Mouse (Mus musculus) erythroblast, adult 5-6 weeks (primary cell): ENCODE data around the gene Maml2. TPM values are rescaled to one million over a fixed set of nuclear protein-coding genes. Genes with fewer than 3 reads are reported as not detected.

Source experiments
- ATAC-seq: replicated peaks from 2 replicates; pipeline ENCODE4 v1.8.0; 2016; ENCODE audit warnings: moderate number of reproducible peaks, mild to moderate bottlenecking, moderate TSS enrichment, inconsistent platforms; ENCODE audit not compliant: poor library complexity, low FRiP score, severe bottlenecking
- total RNA-seq, 2 experiments: library from RNA; stranded (forward) in 1 of 2; stranded (reverse) in 1 of 2; fragments of 150-400 nt in 1 of 2; fragments of 200-764, 138-1000 nt in 1 of 2; gene quantifications; 2 replicates each; pipeline versions ENCODE4 v1.2.3 to v1.2.4; 2015 to 2017; ENCODE audit warnings: low replicate concordance in 2 of 2

The Maml2 gene
- total RNA-seq, 2 experiments from 2014 or later = under 0.01 TPM; not detected in 1

DNA sequence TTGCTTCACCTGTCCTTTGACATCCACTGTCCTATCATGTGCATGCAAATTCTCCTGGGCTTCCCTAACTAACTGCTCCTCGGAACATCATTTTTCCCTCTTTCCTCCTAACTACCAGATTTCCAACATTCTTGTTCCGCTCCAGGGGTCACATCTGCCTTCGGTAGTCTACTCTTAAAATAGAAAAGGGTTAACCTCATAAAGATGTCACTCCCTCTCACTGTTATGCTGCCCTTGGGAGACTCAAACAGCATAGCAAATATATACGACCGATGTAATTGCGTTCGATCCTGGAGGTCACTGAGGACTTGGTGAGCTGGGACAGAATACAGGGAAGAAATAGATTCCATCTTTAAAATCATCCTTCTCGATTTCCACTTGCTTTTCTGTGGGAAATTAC lies 11.0 kb downstream of the Maml2 start:
- ATAC-seq = no peak

DNA sequence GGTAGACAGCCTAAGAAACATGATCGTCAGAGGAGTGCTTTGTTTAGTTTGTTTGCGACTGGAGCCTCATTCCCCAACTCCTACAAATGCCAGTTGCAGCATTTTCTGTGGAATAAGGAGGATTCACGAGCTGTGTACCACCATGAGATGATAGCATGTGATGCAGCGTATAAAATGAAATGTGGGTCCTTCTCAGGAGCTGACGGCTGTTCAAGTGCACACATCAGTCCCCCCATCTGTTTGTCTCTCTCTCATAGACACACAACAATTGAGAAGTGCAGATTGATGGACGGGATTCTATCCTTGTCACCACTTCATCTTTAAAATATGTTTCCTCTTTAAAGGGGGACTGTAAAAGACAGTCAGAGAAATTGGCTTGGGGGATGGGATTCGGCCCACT lies 12.1 kb downstream of the Maml2 start:
- ATAC-seq = no peak

DNA sequence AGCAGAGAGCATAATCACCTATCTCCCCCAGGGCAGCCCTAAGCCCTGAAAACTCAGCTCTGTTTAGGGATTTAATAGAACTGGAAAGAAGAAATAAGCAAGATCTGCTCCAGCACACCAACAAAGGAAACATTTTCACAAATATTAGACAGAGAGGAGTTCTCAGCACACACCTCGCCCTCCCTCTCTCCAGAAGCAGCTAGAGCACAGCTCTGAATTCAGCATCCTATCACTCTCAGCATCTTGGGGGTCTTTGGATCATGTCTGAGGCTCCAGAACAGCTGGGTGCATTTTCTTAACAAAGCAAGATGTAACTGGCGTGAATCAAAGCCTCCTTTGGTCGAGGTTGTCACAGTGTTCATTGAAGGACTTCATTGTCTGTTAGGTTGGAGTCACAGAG lies 12.5 kb downstream of the Maml2 start:
- ATAC-seq = no peak

DNA sequence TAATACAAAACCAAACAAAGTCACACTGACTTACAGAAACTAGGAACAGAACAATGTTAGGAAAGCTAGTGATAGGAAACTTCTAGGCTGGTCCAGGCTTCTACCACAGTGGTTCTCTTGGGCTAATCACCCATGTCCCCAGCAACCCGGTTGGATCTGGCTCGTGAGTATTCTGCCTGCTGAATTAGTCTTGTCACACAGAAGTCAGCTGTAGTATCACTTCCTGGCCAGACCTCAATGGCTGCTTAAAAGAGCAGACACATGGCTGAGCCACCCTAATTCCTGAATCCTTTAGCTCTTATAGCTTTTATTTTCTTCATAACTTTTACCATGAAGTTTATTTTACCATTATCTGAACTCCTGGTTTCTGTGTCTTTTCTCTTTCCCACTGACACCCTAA lies 13.3 kb downstream of the Maml2 start:
- no peak for ATAC-seq

DNA sequence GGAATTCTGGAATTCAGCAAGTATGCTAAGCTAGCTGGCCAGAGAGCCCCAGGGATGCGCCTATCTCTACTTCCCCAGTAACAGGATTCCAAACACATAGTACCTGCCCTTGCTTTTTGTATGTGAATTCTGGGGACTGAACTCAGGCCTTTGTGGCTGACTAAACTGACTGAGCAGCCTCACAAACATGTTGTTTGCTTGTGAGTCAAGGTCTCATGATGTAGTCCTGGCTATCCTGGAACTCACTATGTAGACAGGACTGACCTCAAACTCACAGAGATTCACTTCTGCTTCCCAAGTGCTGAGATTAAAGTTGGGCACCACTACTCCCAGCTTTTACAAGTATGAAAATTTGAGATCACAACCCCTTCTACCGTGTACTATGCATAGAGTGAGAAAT lies 16.2 kb downstream of the Maml2 start:
- ATAC-seq = no peak

DNA sequence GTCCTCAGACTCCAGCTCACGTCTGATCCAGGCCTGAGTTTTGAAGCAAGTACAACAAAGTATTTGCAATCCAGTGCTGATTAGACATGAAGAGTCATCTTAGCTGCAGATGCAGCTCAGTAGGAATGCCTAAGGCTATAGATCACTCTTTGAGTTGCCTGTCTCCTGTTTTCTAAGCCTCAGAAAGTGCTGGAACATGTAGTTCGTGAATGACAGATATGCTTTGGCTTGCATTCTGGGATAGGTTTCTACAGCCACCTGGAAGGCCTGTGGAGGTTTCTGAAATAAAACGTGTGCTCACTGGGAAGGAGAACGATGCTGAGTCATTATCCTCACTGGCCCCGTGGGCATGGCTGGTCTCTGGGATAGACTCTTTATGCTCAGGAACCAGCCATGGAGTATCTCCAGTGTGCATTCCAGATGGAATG lies 16.8 kb downstream of the Maml2 start:
- ATAC-seq = no peak

DNA sequence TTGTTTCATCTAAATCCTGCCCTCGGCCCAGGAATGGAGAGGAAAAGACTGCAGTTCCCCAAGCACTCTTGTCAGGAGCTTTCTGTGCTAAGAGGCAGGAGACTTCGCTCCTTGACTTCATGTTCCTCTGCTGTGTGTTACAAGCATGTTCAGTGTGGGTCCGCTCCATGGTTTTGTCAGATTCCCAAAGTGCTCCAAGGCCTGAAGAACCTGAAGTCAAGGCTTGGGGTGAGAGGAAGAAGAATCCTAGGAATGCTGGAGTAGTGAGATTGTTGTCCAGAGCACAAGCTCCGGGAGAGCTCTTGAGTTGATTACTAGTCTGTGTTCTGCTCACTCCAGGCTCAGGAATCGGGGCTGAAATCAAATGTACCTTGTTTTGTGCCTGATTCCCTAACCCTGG lies 17.6 kb downstream of the Maml2 start:
- ATAC-seq = no peak

DNA sequence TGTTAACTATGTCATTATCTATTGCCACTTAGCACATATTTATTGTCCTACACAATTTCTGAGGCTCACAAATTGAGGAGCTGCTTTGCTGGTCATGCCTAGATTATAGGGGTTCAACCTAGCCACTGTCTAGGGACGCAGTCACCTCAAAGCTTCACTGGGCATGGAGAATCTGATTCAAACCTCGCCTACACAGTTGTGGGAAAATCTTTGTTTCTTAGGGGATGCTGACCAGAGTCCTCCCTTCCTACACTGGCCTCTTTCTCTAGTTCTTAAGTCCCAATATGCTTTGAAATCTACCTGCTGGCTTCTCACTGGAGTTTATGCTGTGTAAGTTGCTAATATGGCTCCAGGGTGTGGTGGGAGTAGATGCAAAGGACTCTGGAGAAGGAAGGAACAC lies 21.8 kb downstream of the Maml2 start:
- no peak for ATAC-seq

DNA sequence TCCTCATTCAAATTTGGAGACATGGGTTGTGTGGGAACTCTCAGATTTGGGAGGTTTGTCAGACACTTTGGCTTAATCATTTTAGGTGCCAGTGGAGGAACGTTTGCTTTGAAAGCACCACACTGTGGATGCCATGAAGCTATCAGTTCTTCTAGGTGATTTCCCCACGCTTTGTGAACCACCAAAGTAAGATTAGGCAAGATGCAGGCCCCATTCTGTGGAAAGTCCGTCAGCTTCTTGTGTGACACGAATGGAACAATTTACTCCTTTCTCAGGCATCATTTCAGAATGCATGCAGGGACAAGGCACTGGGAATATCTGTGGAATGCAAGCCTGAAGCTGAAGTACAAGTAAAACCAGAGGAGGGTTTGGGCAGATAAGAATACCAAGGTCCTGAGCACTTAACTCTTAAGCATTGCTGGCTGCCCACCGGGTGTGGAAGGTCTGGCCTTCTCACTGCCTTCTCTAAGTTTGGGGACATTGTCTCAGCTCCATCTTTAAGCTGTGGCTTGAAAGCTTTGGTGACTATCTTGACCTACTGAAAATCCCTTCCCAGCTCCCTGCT lies 23.1 kb downstream of the Maml2 start:
- no peak for ATAC-seq

DNA sequence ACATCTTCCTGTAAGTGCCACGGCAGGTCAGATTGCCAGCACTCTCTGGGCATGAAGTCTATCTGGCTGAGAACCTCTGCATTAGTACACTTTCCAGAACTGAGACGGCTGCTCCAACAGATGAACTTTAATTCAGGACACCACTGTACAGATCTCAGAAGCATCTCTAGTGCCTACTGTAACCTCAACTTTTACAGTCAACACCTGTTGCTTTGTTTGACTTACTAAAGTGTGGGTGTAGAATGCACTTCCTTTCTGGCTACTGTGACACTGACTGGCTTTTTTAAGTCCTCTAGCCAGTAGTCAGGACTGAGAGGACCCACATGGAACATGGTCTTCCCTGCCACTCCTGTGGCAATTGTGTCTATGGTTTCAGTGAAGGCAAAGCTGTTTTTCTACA lies 25.3 kb downstream of the Maml2 start:
- ATAC-seq = no peak

DNA sequence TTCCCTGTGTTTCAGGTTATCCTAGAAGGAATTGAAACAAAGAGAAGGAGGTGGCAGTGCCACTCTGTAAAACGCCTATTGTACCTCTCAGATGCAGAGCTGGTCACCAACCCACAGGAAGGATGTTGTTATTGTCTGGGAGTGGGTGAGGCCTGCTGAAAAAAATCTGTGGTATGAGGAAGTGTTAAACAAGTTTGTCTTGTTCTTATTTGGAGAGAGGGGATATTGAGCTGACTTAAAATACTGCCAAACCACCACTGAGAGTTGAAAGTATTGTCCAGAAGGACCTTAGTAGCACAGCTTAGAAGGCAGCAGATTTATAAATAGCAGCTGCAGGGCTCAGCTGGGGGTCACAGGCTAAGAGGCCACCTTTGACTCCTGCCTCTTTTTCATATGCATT lies 25.9 kb downstream of the Maml2 start:
- no peak for ATAC-seq

DNA sequence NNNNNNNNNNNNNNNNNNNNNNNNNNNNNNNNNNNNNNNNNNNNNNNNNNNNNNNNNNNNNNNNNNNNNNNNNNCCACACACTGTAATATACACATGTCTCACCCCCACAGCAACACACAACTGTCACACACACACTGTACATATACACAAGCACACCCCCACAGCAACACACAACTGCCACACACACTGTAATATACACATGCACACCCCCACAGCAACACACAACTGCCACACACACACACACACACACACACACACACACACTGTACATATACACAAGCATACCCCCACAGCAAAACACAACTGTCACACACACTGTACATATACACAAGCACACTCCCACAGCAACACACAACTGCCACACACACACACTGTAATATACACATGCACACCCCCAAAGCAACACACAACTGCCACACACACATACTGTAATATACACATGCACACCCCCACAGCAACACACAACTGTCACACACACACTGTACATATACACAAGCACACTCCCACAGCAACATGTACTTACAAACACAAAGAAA lies 116.5 kb downstream of the Maml2 start:
- ATAC-seq = no peak

DNA sequence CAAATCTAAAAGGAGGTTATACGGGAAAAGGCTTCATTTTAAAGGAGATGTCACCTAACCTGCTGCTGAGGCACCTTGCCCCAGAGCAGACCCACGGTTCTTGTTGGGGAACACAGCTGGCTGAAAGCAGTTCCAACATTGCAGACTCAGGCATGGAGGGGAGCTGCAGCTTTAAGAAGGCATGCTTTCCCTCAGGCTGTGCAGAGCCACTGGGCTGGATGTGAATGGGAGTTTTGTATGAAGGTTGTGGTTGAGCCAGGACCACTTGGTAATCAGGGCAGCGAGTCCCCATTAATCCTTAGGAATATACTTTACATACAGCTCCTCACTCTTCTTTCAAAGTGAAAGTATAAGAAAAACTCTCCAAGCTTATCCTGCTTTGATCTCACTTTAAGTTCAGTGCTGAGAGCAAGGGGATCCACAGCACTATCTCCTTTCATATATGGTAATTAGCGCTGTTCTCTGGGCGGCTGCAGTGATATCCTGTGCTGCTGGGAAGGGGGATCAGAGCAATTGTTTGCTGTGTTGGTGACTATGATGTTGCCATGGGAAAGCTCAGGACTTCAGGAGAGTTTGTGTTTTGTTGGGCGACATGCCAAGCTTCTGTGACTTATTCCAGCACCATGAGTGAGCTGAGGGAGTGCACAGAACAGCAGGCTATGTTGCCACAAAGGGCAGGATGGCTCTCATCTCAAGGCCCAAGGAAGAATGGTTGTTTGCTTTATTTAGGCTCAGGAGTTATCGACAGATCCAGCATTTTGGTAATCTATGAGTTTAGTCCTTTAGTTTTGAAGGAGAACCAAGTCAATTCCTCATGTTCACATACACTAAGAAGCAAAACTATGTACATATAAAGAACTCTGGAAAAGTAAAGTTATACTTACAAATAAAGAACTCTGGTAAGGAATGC lies 127.5 kb downstream of the Maml2 start:
- ATAC-seq = no peak

DNA sequence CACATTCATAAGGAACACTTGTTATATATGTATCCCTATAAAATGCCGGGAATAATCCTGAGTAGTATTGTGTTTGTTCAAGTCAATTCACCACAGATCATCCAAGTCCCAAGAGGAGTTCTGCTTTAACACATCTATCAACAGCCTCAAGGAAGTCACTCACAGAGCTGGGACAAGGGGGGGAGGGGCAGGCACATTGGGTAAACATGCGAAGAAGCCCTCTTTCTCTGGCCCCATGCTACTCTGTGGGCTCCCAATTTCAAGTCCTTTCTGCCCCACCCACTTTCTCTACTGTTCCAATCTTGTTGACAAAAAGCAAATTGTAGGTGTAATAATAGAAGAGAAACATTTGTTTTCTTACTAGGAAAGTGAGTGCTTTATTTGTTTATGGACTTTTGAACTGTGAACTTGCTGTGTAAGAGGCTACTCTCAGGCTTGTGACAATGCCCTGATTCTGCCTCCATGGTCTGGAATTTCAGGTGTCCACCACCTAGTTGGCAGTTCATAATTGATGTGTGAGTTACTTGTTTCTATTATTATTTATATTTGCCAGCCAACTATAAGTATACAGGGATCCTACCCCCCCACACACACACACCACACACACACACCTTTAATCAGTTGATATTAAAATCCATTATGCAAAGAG lies 131.8 kb downstream of the Maml2 start:
- no peak for ATAC-seq

DNA sequence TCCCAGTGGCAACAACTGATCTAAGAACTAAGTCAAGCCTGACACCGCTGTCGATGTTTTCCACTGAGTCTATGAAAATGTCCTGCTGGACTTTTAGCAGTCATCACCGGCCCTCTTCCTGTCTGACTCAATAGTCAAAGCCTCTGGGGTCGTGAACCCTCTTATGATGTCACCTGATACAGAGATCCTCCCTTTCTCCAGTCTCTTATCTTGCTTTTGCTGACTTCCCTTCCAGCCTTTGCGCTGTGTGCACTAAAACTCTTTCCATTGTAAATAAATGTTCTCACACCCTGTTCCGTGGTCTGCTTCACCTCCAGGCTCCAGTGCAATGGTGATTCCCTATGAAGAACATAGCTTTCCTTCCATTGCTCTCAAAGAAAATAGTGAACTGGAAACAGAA lies 132.5 kb downstream of the Maml2 start:
- ATAC-seq = no peak

DNA sequence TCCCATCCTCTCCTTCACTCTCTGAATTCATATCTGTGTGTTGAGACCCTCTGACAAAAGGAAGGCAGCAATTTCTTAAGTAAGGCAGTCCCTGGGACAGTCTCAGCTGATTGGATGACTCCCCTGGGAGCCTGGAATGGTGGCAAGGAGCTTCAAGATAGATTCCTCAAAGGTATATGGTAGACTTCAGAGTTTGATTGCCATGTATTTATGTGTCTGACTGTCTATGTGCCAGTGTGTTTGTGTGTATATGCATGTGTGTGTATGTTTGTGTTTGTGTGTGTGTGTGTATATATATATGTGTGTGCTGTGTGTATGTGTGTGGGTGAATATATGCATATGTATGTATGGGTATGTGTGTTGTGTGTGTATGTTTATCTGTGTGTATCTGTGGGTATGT lies 133.0 kb downstream of the Maml2 start:
- ATAC-seq = no peak

DNA sequence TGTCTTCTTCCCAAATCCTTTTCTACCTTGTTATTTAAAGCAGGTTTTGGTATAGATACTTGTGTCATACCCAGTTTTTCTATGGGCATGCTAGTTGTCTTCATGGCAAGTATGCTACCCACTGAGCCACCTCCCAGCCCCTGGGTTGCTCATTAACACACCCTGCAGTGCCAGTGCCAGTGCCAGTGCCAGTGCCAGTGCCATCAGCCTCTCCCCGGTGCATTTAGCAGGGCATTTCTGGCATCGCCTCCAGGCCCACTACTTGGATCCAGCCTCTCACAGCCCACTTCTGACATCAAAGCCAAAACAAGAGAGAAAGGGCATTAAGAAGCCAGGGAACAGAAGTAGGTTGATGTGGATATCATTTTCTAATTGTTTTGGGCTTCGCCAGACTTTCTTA lies 133.9 kb downstream of the Maml2 start:
- ATAC-seq = no peak

DNA sequence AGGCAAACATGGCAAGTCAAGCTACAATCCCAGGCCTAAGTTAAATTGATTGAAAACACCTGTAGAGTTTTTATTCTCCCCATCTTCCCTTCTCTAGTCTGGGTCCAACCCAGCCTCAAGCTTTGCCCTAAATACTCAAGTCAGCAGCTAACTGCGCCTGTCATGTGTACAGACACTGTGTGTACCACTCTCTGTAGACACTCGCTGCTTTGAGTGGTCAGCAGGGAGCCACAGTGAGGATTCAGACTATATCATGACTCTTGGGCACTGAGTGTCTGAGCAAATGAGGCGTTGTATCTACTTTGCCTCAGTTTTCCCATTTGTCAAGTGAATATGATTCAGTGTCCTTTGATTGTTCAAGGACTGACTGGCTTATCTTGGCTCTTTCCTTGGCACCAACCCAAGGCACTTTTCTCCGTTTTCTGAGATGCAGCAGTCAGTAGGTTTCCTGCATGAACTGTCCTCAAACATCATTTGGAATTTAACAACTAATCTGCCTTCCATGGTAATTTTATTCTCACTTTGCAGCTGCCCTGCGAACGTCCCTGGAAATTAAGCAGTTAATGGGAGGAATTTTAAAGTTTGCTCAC lies 135.8 kb downstream of the Maml2 start:
- no peak for ATAC-seq

DNA sequence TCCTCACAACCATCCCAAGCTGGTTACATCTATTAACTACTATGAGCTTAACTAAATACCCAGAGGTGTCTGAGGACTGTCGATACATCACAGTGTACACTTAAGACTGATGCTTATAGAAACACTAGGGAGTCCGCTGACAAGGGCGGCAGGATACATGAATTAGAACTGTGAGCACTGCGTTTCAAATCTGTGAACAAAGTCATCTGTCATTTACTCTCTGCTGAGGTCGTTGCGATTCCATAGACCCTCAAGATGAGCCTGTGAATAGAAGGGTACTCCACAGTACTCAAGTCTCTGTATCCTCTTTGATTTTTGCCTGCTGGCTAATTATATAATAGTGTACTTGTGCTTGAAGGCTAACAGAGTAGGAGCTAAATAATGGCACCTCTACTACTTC lies 143.2 kb downstream of the Maml2 start:
- no peak for ATAC-seq

DNA sequence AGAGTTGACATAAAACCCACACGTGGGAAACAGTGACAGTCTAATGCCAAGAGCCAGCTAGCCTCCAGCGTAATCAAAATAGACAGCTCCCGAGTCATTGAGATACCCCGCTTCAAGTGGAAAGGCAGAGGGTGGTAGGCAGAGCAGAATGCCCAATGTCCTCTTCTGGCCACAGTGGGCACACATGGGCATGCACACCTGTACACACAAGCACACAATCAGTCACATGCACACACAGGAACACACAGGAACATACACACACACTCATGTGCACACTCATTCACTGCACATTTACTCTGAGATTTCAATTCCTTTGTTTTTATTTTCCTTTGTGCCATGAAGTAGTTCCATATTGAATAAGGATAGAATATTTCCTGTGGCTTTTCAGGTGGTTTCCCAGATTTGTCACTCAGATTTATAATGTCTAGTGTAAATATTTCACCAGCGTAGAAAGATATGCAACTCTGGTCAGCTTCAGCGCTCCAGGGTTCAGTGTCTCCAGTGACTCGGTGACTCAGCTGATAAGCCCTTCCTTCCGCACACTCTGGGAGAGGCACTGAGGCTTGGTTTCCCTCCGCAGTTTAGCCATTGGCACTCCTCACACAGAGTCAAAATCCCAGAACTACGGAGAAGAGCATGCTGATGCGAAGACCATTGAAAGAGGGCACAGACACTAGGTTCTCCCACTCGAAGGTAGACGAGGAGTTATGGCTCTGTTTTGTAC lies 144.4 kb downstream of the Maml2 start:
- ATAC-seq = no peak
